Mouse (Mus musculus): ENCODE results near the gene Vmn1r223. TPM values are rescaled to one million over a fixed set of nuclear protein-coding genes. Genes with fewer than 3 reads are reported as not detected.

Vmn1r223 gene
- total RNA-seq, 2 experiments from 2014 or later = not detected

Other genes with a start within 250 kb of the Vmn1r223 start
- not detected for gene Vmn1r213, start 239.5 kb upstream of the Vmn1r223 start, total RNA-seq (2021)
- not detected for gene Vmn1r214, start 216.7 kb upstream of the Vmn1r223 start, total RNA-seq (2021)
- not detected for gene Vmn1r215, start 179.1 kb upstream of the Vmn1r223 start, total RNA-seq (2021)
- not detected for gene Vmn1r217, start 128.9 kb upstream of the Vmn1r223 start, total RNA-seq (2021)
- gene Vmn1r218, start 114.0 kb upstream of the Vmn1r223 start, total RNA-seq (2021) = not detected
- not detected for gene Vmn1r219, start 87.8 kb upstream of the Vmn1r223 start, total RNA-seq (2021)
- gene Vmn1r220, start 59.2 kb upstream of the Vmn1r223 start, total RNA-seq (2021) = not detected
- not detected for gene Vmn1r221, start 33.0 kb upstream of the Vmn1r223 start, total RNA-seq (2021)
- gene Vmn1r222, start 11.2 kb upstream of the Vmn1r223 start, total RNA-seq (2021) = not detected
- gene Zfp322a, start 122.1 kb downstream of the Vmn1r223 start, total RNA-seq (2021) = 10 to 100 TPM; 30.8 to 31.6 TPM
- 1 to 10 TPM; 8.8 to 9.5 TPM for gene Abt1, start 176.7 kb downstream of the Vmn1r223 start, total RNA-seq (2021)
- gene Btn1a1, start 218.8 kb downstream of the Vmn1r223 start, total RNA-seq (2021) = not detected
- gene Btn2a2, start 241.7 kb downstream of the Vmn1r223 start, total RNA-seq (2021) = 1 to 10 TPM in 1 of 2 experiments, under 1 TPM in 1; 0.91 to 1.4 TPM

All from layer of hippocampus, adult 18-20 months (tissue).